Mouse (Mus musculus): ENCODE measurements around the gene Gm3854. TPM values are rescaled to one million over a fixed set of nuclear protein-coding genes. Genes with fewer than 3 reads are reported as not detected.
"Not testable (repeated sequence)": the region's sequence is repeated elsewhere in the genome, so short reads cannot be mapped to it uniquely, and the experiment has no call there.

The Gm3854 gene
- polyA plus RNA-seq, 1 experiment from 2014 or later: 3.1 TPM

GRCm38 (mm10) chr7:6362268-6363046, 18.9 kb downstream of the Gm3854 start:
- peak overlapping the region; percentile 49 for H3K4me3 ChIP-seq
- peak overlapping the region; percentile 67 for H3K4me2 ChIP-seq (replicated peaks)
- peak overlapping the region; percentile 84 for H3K27ac ChIP-seq
- H3K27me3 ChIP-seq: no peaks in the 10 kb centered on the region
- H3K9me3 ChIP-seq: no peaks in the 10 kb centered on the region
- H3K36me3 ChIP-seq: no peaks in the 10 kb centered on the region
- WGBS: under 1% methylated on average over 38 of the region's 38 CpGs
- 0 out of 2 replicates have a peak, but pooled peaks cover 5% of the 10 kb centered on the region for H3K4me1 ChIP-seq
- H3K9ac ChIP-seq: peak overlapping the region; percentile 43
- peak; percentile 93 for ATAC-seq (ENCODE audit: insufficient number of reproducible peaks, insufficient read depth, low FRiP score, low TSS enrichment)

GRCm38 (mm10) chr7:6363047-6363488, 19.5 kb downstream of the Gm3854 start, which contains the start of gene Zfp78:
TSS of gene Zfp78 (plus strand) at chr7:6363280.
- Histone ChIP-seq H3K4me1 (0 out of 2 replicates have a peak, but pooled peaks cover 5% of the 10 kb centered on the region), H3K27ac (peak within 1 kb of the TSS; percentile 84), H3K9ac (peak within 1 kb of the TSS; percentile 56), H3K36me3 (no peaks in the 10 kb centered on the region), H3K4me2 (replicated peaks) (peak within 1 kb of the TSS; percentile 67), H3K9me3 (no peaks in the 10 kb centered on the region), H3K4me3 (peak within 1 kb of the TSS; percentile 49), H3K27me3 (no peaks in the 10 kb centered on the region)
- WGBS: under 1% methylated on average over 23 of the region's 23 CpGs
- peak; percentile 85 for ATAC-seq (ENCODE audit: insufficient number of reproducible peaks, insufficient read depth, low FRiP score, low TSS enrichment)

GRCm38 (mm10) chr7:6364761-6365160, 21.2 kb downstream of the Gm3854 start:
- Histone ChIP-seq H3K9me3 (no peaks in the 10 kb centered on the region), H3K27ac (no peak overlapping the region), H3K4me1 (0 out of 2 replicates have a peak, but pooled peaks cover 5% of the 10 kb centered on the region), H3K27me3 (no peaks in the 10 kb centered on the region), H3K4me3 (no peak overlapping the region), H3K9ac (no peak overlapping the region), H3K4me2 (replicated peaks) (no peak overlapping the region), H3K36me3 (no peaks in the 10 kb centered on the region)
- WGBS: 50% methylated on average over 1 of the region's 1 CpGs
- no peak for ATAC-seq (ENCODE audit: insufficient number of reproducible peaks, insufficient read depth, low FRiP score, low TSS enrichment)

GRCm38 (mm10) chr7:6367185-6367584, 23.6 kb downstream of the Gm3854 start:
- H3K9ac ChIP-seq: no peak overlapping the region
- ATAC-seq (ENCODE audit: insufficient number of reproducible peaks, insufficient read depth, low FRiP score, low TSS enrichment): no peak
- H3K4me1 ChIP-seq: 0 out of 2 replicates have a peak, but pooled peaks cover 5% of the 10 kb centered on the region
- H3K4me2 ChIP-seq (replicated peaks): no peak overlapping the region
- H3K27me3 ChIP-seq: no peaks in the 10 kb centered on the region
- H3K27ac ChIP-seq: no peak overlapping the region
- 90% methylated on average over 5 of the region's 5 CpGs for WGBS
- no peaks in the 10 kb centered on the region for H3K9me3 ChIP-seq
- H3K36me3 ChIP-seq: no peaks in the 10 kb centered on the region
- H3K4me3 ChIP-seq: no peak overlapping the region

DNA sequence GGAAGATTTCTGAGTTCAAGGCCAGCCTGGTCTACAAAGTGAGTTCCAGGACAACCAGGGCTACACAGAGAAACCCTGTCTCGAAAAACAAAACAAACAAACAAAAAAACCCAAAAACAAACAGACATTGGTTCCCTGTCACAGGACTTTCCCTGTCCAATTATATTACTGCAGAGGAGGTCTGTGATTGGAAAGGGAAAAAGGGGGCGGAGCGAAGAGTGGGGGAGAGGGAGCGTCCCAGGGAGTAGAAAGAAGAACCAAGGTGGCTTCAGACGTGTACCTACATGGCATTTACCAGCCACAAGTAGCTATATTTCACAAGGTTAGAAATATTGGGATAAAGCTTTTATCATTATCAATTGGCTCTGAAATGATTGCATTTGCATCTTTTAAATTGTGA, 24.6 kb downstream of the Gm3854 start:
- H3K4me2 ChIP-seq (replicated peaks); H3K27ac ChIP-seq; H3K9me3 ChIP-seq; ATAC-seq (ENCODE audit: insufficient number of reproducible peaks, insufficient read depth, low FRiP score, low TSS enrichment); H3K9ac ChIP-seq; H3K36me3 ChIP-seq; H3K27me3 ChIP-seq; H3K4me3 ChIP-seq; H3K4me1 ChIP-seq: not testable (repeated sequence)
- 83% methylated on average over 5 of the region's 5 CpGs for WGBS

DNA sequence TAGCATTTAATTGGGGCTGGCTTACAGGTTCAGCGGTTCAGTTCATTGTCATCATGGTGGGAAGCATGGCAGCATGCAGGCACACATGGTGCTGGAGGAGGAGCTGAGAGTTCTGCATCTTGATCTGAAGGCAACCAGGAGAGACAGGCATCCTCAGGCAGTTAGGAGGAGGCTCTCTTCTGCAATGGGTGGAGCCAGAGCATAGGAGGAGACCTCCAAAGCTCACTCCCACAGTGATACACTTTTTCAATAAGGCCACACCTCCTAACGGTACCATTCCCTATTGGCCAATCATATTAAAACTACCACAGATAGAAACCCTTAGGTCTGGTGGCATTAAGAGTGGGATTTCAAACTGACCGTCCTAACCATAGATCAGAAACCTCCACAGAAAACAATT, 25.9 kb downstream of the Gm3854 start:
- Histone ChIP-seq H3K9ac (no peak overlapping the region), H3K36me3 (no peaks in the 10 kb centered on the region), H3K9me3 (no peaks in the 10 kb centered on the region), H3K27me3 (no peaks in the 10 kb centered on the region), H3K4me3 (no peak overlapping the region), H3K4me1 (no peaks in the 10 kb centered on the region), H3K27ac (no peak overlapping the region), H3K4me2 (replicated peaks) (no peak overlapping the region)
- 80% methylated on average over 3 of the region's 3 CpGs for WGBS
- no peak for ATAC-seq (ENCODE audit: insufficient number of reproducible peaks, insufficient read depth, low FRiP score, low TSS enrichment)

- Histone ChIP-seq H3K27me3 (no peaks in the 10 kb centered on the region), H3K9me3 (no peaks in the 10 kb centered on the region), H3K4me2 (replicated peaks) (no peak overlapping the region), H3K4me3 (no peak overlapping the region), H3K36me3 (no peaks in the 10 kb centered on the region), H3K4me1 (no peaks in the 10 kb centered on the region), H3K9ac (no peak overlapping the region), H3K27ac (no peak overlapping the region)
- 92% methylated on average over 3 of the region's 3 CpGs for WGBS
- ATAC-seq (ENCODE audit: insufficient number of reproducible peaks, insufficient read depth, low FRiP score, low TSS enrichment): no peak
These were observed 29.4 kb downstream of the Gm3854 start for GRCm38 (mm10) chr7:6372993-6373392.

DNA sequence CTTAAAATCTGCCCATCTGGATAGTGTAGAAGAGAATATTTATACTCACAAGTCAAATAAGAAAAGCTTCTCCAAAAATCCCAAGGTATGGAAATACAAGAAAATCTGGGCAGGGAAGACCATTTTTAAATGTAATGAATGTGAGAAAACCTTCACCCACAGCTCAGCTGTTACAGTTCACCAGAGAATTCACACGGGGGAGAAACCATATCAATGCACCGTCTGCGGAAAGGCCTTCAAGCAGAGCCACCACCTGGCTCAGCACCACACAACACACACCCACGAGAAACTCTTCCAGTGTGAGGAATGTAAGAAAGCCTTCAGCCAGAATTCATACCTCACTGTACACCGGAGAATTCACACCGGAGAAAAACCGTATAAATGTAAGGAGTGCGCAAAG, 34.9 kb downstream of the Gm3854 start:
- H3K27me3 ChIP-seq: no peaks in the 10 kb centered on the region
- H3K9ac ChIP-seq: no peak overlapping the region
- H3K36me3 ChIP-seq: no peaks in the 10 kb centered on the region
- no peak overlapping the region for H3K4me2 ChIP-seq (replicated peaks)
- no peak for ATAC-seq (ENCODE audit: insufficient number of reproducible peaks, insufficient read depth, low FRiP score, low TSS enrichment)
- no peak overlapping the region for H3K4me3 ChIP-seq
- 86% methylated on average over 8 of the region's 8 CpGs for WGBS
- no peak overlapping the region for H3K27ac ChIP-seq
- H3K9me3 ChIP-seq: no peaks in the 10 kb centered on the region
- peaks cover 5% of the 10 kb centered on the region; the same call in 1 of the 2 replicates for H3K4me1 ChIP-seq

- no peaks in the 10 kb centered on the region for H3K9me3 ChIP-seq
- H3K36me3 ChIP-seq: no peaks in the 10 kb centered on the region
- H3K4me2 ChIP-seq (replicated peaks): no peak overlapping the region
- no peak overlapping the region for H3K9ac ChIP-seq
- H3K4me3 ChIP-seq: no peak overlapping the region
- no peak overlapping the region for H3K27ac ChIP-seq
- ATAC-seq (ENCODE audit: insufficient number of reproducible peaks, insufficient read depth, low FRiP score, low TSS enrichment): no peak
- H3K4me1 ChIP-seq: peaks cover 10% of the 10 kb centered on the region; the same call in 1 of the 2 replicates
- no peaks in the 10 kb centered on the region for H3K27me3 ChIP-seq
- WGBS: 82% methylated on average over 2 of the region's 2 CpGs
These were observed 37.9 kb downstream of the Gm3854 start for GRCm38 (mm10) chr7:6381431-6381830.

GRCm38 (mm10) chr7:6383044-6383455, 39.5 kb downstream of the Gm3854 start, which contains the start of gene Zfp28:
TSS of gene Zfp28 (plus strand) at chr7:6383295.
- Histone ChIP-seq H3K9me3 (no peaks in the 10 kb centered on the region), H3K4me2 (replicated peaks) (peak within 1 kb of the TSS; percentile 76), H3K9ac (peak within 1 kb of the TSS; percentile 67), H3K27me3 (no peaks in the 10 kb centered on the region), H3K36me3 (0 out of 2 replicates have a peak, but pooled peaks cover 3% of the 10 kb centered on the region), H3K4me1 (peaks cover 10% of the 10 kb centered on the region; the same call in 1 of the 2 replicates), H3K27ac (no peak within 1 kb of the TSS), H3K4me3 (peak within 1 kb of the TSS; percentile 66)
- peak; percentile 96 for ATAC-seq (ENCODE audit: insufficient number of reproducible peaks, insufficient read depth, low FRiP score, low TSS enrichment)
- under 1% methylated on average over 28 of the region's 28 CpGs for WGBS

DNA sequence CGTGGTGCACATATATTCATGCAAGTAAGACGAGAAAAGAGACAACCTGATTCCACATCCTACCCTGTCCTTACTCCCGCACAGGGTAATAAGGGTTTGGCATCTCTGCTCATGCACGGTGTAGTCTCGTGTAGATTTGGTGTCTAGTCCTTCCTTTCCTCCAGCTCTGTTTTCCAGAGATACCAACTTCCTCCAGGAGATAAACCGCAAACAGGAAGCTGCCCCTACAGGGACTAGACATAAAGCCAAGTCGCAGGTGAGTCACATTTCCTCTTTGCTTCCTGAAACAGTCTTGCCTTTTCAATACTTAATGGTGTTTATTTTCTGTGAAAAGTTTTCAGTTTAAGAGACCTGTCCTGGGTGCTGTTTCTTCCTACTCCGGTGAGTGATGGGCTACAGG, 40.5 kb downstream of the Gm3854 start:
- 0 out of 2 replicates have a peak, but pooled peaks cover 3% of the 10 kb centered on the region for H3K36me3 ChIP-seq
- ATAC-seq (ENCODE audit: insufficient number of reproducible peaks, insufficient read depth, low FRiP score, low TSS enrichment): no peak
- peak overlapping the region; percentile 66 for H3K4me3 ChIP-seq
- H3K27me3 ChIP-seq: no peaks in the 10 kb centered on the region
- WGBS: 77% methylated on average over 8 of the region's 8 CpGs
- no peak overlapping the region for H3K27ac ChIP-seq
- peak overlapping the region; percentile 76 for H3K4me2 ChIP-seq (replicated peaks)
- H3K9me3 ChIP-seq: no peaks in the 10 kb centered on the region
- H3K4me1 ChIP-seq: peaks cover 10% of the 10 kb centered on the region; the same call in 1 of the 2 replicates
- H3K9ac ChIP-seq: no peak overlapping the region

DNA sequence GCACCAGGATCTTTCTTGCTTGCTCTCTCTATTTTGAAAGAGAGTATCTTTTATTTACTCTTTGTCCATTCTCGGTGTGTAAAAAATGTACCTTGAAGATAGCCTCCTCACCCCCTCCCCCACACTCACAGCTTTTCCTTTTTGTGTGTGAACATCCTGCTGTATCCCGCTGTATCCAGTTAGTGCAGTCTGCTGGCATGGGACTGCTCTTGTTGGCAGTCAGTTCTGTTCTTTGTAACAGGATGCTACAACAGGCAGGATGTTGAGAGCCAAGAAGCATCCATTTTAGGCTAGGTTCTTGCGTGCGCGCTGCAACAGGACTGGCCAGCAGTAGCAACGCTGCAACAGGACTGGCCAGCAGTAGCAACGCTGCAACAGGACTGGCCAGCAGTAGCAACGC, 43.4 kb downstream of the Gm3854 start:
- peaks cover 25% of the 10 kb centered on the region for H3K36me3 ChIP-seq
- no peak overlapping the region for H3K4me3 ChIP-seq
- 94% methylated on average over 8 of the region's 8 CpGs for WGBS
- H3K4me2 ChIP-seq (replicated peaks): no peak overlapping the region
- no peak overlapping the region for H3K9ac ChIP-seq
- H3K27ac ChIP-seq: no peak overlapping the region
- no peaks in the 10 kb centered on the region for H3K27me3 ChIP-seq
- no peaks in the 10 kb centered on the region for H3K9me3 ChIP-seq
- no peak for ATAC-seq (ENCODE audit: insufficient number of reproducible peaks, insufficient read depth, low FRiP score, low TSS enrichment)
- peaks cover 10% of the 10 kb centered on the region; the same call in 1 of the 2 replicates for H3K4me1 ChIP-seq

Data from embryonic facial prominence, embryonic 12.5 days (tissue).